Mouse (Mus musculus) activated CD4-positive, CD25-positive, alpha-beta regulatory T cell, adult 4 months (primary cell): ENCODE results near the gene Zfp341. TPM values are rescaled to one million over a fixed set of nuclear protein-coding genes. Genes with fewer than 3 reads are reported as not detected.
A peak's percentile ranks its signal among the peaks of the same experiment; 100 is the strongest.

Experiments
- ATAC-seq: one replicate; pipeline ENCODE4 v1.8.0; 2017
- polyA plus RNA-seq, 2 experiments: library from polyadenylated mRNA; unstranded; fragments of 100-300 nt; shearing (Covaris generic); gene quantifications; one replicate each; pipeline ENCODE4 v1.2.1; 2017

Gene Zfp341
- polyA plus RNA-seq, 2 experiments from 2014 or later: 0.37 to 0.73 TPM

DNA sequence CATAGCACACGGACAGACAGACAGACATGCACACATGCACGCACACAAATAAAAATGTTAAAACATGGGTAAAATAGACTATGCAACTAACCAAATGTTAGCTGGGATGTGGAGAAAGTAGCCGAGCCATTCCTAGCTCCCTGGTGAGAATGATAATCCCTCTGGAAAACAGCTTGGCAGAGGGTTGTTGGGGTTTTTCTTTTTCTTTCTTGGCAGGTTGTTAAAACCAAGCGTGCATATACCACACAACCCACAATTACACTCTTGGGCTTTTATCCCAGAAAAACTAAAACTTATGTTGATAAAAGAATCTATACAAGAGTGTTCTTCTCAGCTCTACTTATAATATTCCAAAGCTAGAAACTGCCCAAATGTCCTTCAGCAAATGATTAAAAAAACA, 24.0 kb upstream of the Zfp341 start:
- ATAC-seq: no peak

DNA sequence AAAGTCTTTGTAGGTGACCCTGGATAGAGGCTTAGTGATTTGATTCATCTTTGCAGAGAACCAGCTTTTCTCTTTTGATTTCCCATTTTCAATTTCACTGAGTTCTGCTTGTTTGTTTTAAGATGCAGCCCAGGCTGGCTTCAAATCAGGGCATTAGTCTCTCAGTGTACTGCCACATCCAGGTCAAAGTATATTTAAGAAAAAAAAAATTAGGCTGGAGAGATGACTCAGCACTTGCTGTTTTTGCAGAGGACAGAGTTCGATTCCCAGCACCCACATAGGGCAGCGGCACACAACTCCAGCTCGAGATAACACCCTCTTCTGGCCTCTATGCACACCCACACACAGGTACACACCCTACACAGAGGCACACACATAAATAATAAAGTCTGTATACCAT, 21.9 kb upstream of the Zfp341 start:
- no peak for ATAC-seq

GRCm38 (mm10) chr2:154593025-154593424, 20.1 kb upstream of the Zfp341 start:
- ATAC-seq: peak; percentile 49

GRCm38 (mm10) chr2:154595775-154596174, 17.3 kb upstream of the Zfp341 start:
- ATAC-seq: no peak

- ATAC-seq: no peak
These were observed 15.7 kb upstream of the Zfp341 start for GRCm38 (mm10) chr2:154597399-154597798.

- no peak for ATAC-seq
These were observed 12.5 kb upstream of the Zfp341 start for GRCm38 (mm10) chr2:154600586-154600985.

- no peak for ATAC-seq
These were observed 11.8 kb upstream of the Zfp341 start for GRCm38 (mm10) chr2:154601324-154601723.

GRCm38 (mm10) chr2:154603007-154603637, 10.0 kb upstream of the Zfp341 start:
- peak; percentile 40 for ATAC-seq

- ATAC-seq: peak; percentile 98
These were observed 9.4 kb upstream of the Zfp341 start, which contains the start of gene Pxmp4 for GRCm38 (mm10) chr2:154603638-154604153. Gene Pxmp4 (minus strand): TSS chr2:154603708.

- peak; percentile 3 for ATAC-seq
These were observed 8.9 kb upstream of the Zfp341 start for GRCm38 (mm10) chr2:154604156-154604555.

GRCm38 (mm10) chr2:154606965-154607364, 6.1 kb upstream of the Zfp341 start:
- ATAC-seq: no peak

DNA sequence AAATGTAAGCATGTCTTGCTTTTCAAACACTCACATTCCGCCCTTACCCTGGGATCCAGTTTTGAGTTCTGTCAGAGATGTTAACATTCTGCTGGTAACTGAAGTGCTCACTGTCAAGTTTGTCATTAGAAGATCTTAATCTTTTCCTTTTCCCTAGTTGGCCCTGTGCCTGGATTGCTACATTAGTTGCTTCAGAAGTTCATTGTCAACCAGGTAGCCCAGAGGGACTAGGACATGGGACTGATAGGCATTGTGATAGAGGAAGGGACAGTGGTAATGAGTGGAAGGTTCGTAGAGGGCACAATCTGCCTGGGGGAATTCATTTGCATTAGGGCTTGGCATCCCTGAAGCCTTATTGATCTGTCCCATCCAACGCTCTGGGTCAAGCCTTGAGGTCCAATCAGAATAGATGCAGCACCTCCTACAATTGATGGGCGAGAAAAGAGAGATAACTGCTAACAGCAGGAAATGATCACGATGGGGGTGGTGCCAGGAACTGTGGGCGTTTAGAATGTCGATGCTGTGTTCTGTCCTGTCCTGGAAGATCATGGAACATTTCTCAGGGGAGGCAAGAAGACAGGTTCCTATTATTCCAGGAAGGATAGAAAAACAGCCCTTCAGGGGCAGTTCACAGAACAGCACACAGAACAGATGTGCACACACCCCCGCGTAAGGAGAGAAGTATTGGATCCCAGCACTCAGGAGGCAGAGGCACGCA, 3.9 kb upstream of the Zfp341 start:
- ATAC-seq: no peak

GRCm38 (mm10) chr2:154614841-154615576, 1.9 kb downstream of the Zfp341 start:
- ATAC-seq: no peak

- peak; percentile 33 for ATAC-seq
These were observed 2.6 kb downstream of the Zfp341 start for GRCm38 (mm10) chr2:154615674-154616073.

GRCm38 (mm10) chr2:154617061-154617460, 4.0 kb downstream of the Zfp341 start:
- ATAC-seq: no peak

- no peak for ATAC-seq
These were observed 8.6 kb downstream of the Zfp341 start for GRCm38 (mm10) chr2:154621684-154622083.

GRCm38 (mm10) chr2:154624137-154624536, 11.0 kb downstream of the Zfp341 start:
- ATAC-seq: no peak

- ATAC-seq: no peak
These were observed 17.4 kb downstream of the Zfp341 start for GRCm38 (mm10) chr2:154630531-154630930.

- no peak for ATAC-seq
These were observed 19.2 kb downstream of the Zfp341 start for GRCm38 (mm10) chr2:154632203-154632780.

GRCm38 (mm10) chr2:154633039-154633742, 20.1 kb downstream of the Zfp341 start:
- no peak for ATAC-seq

DNA sequence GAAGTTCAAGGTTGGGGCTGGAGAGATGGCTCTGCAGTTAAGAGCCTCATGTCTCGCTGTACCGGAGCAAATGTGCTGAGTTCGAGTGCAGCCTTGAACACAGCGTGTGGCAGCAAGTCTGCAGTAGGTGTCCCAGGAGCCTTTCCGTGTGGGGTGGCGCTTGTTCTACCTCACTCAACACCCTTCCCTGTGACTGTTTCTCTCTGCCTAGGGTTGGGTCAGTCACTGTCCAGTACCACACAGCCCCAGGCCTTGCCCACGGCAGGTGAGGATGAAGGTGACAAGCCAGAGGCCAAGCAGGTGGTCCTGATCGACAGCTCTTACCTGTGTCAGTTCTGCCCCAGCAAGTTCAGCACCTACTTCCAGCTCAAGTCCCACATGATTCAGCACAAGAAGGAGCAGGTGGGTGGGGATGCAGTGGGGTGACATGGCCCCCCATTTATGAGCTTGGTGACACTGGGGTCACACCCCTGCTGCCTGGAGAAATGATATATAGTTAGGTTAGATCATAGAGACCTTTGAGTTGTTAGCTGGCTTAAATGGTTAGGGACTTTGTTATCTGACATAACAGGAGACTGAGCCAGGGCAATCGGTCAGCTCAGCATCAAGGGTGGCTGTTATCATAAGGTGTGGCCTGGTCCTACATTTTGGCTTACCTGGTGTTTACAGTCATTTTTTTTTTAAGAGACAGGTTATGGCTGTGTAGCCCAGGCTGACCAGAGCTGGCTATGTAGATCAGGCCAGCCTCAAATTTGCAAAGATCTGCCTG, 21.0 kb downstream of the Zfp341 start:
- ATAC-seq: no peak
